Mouse (Mus musculus) left cerebral cortex, adult 8-10 months (tissue): ENCODE measurements around the gene Foxc2. TPM values are rescaled to one million over a fixed set of nuclear protein-coding genes. Genes with fewer than 3 reads are reported as not detected.

Experiments
- DNase-seq, 2 experiments: peaks; one replicate each; pipeline ENCODE4 v3.0.0; 2022; ENCODE audit warnings: low spot score in 2 of 2
- total RNA-seq, 4 experiments: library from RNA; stranded (reverse); gene quantifications; 2 replicates each; pipeline ENCODE4 v1.2.4; 2022

Gene Foxc2
- total RNA-seq, 4 experiments from 2014 or later: 1.2 to 2.2 (median 1.9) TPM

DNA sequence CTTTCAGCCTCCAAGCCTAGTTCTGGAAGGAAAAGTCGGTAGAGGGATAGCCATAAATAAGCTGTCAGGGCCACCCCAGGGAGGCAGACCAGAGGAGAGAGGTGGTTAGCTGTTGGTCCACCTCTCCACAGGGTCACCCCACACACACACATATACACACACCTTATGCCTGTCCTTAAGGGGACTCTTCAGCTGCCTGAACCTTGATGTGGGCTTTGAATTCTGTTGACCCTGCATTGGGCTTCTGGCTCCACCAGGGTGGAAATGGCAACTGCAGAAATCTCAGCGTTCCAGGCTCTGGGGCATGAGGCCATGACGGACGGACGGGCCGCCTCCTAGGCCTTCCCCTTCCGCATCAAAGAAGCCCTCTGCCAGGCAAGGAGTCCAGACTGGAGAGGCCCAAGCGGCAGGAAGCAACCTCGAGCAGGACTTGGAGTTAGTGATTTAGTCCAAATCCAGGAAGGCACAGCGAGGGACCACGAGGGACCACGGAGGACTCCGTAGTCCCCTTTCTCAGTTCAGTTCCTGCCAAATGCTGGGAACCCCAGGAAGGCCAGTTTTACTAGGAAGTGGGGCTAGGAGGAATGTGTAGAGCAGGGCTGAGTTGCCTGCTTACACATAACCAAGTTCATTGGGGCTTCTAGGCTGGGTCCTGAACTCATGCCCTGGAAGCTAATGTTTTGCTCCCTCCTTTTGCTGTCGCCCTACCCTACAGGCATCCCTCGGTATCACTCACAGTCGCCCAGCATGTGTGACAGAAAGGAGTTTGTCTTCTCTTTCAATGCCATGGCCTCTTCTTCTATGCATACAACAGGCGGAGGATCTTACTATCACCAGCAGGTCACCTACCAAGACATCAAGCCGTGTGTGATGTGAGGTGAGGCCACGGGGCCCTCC is 29.7 kb upstream of the Foxc2 start:
- DNase-seq: no peak

GRCm38 (mm10) chr8:121088281-121088680 is 27.7 kb upstream of the Foxc2 start:
- no peak for DNase-seq

- no peak for DNase-seq
These were observed 26.9 kb upstream of the Foxc2 start for GRCm38 (mm10) chr8:121088871-121089630.

DNA sequence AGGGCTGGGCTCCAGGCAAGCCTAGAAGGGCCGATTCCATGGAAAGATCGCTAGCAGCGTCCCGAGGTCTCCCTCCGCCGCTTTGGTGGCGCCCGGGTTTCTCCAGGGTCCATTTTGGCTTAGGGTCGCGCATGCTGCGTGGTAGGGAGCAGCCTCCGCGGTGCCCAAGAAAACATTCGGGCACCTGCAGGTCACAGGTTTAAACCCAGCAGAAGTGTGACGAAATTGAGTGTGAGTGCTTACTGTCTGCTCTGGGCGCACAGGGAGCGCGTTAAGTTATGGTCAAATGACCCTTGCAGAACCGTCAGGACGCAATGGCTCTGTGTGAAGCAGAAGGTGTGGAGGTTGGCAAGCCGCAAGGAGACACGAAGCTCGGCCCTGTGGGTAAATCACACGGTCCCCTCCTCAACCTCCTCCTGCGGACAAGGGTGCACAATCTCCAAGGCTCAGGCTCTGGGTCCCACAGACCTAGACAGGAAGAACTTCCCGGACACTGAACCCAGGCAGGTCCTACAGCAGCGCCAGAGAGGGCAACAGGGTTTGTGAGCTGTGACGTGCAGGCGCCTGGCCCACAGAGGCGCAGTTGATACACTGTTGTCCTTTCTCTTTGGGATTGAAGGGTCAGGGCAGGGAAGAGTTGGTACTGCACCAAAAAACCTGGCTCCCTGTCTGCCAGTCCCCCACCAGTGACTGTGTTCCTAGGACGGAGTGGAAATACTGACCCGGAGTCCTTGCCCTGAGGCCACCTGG is 26.2 kb upstream of the Foxc2 start:
- DNase-seq: no peak

DNA sequence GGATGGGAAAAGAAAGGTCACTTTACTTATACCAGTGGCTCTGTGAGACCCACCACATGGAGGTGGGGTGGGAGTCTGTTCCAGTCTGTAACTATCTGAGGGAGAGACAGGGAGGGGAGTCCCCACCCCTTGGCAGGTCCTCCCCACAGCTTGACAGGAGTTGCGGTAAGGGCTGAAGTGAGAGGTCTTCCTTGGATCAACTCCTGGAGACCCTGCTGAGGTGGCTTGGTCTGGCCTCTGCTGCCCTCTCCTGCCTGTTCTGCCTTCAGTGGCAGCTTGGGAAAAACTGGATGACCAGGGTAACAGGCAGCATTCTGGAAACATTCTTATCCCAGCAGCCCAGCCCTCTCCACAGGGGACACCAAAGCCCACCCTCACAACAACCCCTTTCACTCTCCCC is 25.3 kb upstream of the Foxc2 start:
- no peak for DNase-seq

DNA sequence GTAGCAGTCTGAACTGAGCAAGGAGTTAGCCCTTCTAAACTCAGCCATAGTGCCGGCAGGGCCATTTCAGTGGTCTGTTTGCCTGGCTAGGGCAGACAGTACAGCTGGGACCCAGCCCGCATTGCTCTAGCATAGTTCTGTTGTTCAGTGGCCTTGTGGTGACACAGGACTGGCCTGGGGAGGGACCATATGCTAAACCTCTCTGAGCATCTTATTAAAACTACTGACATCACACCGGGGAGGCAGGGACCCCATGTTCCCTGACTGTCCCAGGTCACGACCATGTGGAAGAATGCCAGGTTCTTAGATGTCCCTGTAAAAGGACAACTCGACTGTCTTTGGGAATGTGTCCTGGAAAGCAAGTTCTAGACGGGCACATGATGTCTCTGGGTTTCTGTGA is 23.8 kb upstream of the Foxc2 start:
- DNase-seq: no peak

DNA sequence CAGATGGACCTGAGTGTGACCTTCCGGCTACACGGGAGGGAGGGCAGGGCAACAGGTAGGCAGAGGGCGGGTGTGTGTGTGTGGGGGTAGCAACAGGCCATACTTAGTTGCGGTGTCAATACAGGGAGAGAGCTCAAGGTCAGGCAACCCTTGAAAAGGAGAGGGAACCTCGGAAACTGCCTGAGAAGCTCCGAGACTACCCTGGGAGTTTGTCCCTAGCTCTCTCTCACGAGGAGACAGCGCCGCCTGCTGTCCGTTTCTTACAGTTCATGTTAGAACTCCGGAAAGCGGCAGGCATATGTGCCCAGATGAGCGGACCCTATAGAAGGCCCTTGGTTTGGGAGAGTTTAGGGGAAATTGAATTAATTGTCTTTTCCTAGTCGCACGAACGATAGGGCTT is 23.3 kb upstream of the Foxc2 start:
- peak; percentile 33 to 75 for DNase-seq

- DNase-seq: no peak
These were observed 22.5 kb upstream of the Foxc2 start for GRCm38 (mm10) chr8:121093496-121093895.

- peak in 1 of 2 experiments; percentile 40 for DNase-seq
These were observed 11.7 kb upstream of the Foxc2 start for GRCm38 (mm10) chr8:121104049-121104818.

DNA sequence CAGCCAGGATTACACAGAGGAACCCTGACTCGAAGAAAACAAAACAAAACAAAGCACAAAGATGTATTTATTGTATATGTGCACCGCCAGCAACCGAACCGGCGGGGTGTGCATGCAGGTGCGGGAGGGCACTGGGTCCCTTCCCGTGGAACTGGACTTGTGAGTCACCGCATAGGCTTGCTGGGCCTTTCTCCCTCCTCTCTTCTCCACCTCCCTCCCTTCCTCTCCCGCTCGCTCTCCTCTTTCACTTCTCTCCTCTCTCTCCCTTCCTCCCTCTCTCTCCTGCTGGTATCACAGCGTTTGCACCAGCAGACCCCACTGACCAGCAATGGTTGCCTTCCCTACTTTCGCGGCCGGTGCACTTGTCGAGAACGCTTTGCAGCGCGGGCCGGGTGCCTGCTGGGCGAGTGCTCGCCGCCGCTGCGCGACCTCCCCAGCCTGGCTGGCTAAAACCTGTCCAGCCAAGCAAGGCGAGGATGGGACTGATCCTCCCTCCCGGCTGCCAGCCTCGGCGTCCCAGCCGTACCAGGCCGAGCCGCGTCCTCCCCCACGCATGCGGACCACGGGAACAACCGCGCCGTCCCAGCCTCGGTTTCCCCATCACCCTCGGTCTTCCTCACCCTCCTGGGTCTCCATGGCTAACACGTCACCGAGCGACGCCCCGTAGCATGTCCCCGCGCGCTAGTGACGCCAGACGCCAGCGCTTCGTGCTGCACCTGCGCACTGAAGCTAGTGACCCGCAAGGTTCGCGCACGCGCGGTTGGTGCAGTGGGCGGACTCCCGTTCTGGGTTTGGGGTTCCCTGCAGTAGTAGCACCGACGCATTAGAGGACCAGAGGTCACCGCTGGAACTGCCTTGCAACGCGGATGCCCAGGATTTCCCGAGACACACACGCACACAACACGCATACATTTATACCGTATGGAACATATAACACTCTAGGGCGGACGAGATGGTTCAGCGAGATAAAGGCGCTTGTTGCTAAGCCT is 8.0 kb upstream of the Foxc2 start, which contains the start of gene Mthfsd:
Gene Mthfsd (minus strand): TSS at position 725 of the 989 bp plus-strand sequence.
- DNase-seq: peak; percentile 98

GRCm38 (mm10) chr8:121108657-121109056 is 7.3 kb upstream of the Foxc2 start:
- DNase-seq: no peak

- DNase-seq: no peak
These were observed 4.6 kb upstream of the Foxc2 start for GRCm38 (mm10) chr8:121111145-121111907.

- DNase-seq: peak; percentile 81 to 99
These were observed 2.7 kb upstream of the Foxc2 start for GRCm38 (mm10) chr8:121113261-121113660.

GRCm38 (mm10) chr8:121115136-121115535 is 835 bp upstream of the Foxc2 start:
- no peak for DNase-seq

DNA sequence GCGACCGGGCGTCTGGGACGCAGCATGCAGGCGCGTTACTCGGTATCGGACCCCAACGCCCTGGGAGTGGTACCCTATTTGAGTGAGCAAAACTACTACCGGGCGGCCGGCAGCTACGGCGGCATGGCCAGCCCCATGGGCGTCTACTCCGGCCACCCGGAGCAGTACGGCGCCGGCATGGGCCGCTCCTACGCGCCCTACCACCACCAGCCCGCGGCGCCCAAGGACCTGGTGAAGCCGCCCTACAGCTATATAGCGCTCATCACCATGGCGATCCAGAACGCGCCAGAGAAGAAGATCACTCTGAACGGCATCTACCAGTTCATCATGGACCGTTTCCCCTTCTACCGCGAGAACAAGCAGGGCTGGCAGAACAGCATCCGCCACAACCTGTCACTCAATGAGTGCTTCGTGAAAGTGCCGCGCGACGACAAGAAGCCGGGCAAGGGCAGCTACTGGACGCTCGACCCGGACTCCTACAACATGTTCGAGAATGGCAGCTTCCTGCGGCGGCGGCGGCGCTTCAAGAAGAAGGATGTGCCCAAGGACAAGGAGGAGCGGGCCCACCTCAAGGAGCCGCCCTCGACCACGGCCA is 717 bp downstream of the Foxc2 start:
- no peak for DNase-seq

DNA sequence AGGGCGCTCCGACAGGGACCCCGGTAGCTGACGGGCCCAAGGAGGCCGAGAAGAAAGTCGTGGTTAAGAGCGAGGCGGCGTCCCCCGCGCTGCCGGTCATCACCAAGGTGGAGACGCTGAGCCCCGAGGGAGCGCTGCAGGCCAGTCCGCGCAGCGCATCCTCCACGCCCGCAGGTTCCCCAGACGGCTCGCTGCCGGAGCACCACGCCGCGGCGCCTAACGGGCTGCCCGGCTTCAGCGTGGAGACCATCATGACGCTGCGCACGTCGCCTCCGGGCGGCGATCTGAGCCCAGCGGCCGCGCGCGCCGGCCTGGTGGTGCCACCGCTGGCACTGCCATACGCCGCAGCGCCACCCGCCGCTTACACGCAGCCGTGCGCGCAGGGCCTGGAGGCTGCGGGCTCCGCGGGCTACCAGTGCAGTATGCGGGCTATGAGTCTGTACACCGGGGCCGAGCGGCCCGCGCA is 1.2 kb downstream of the Foxc2 start:
- no peak for DNase-seq

GRCm38 (mm10) chr8:121117906-121118305 is 1.9 kb downstream of the Foxc2 start:
- no peak for DNase-seq
